In genomic region chr7:115388874-115389273, GRCm38 (mm10) we compare ENCODE assay signal across 19 mouse cellular contexts.
A peak's percentile ranks its signal among the peaks of the same experiment; 100 is the strongest.
DNase-seq lines count a peak whose midpoint lies in the region; ATAC-seq and TF ChIP-seq lines count a peak whose summit lies in the region.
"Had no signal": no experiment of that assay in that cellular context is flagged by ENCODE, and none has a peak within 500 bp of the region (broad histone marks: within the 10 kb centered on the region; RNA-seq: fewer than 3 reads in every experiment).

No protein-coding gene starts in this region.

- no peak for TF ChIP-seq CTCF in forebrain, postnatal 0 days (IDR thresholded peaks at IDR 0.05; ENCODE audit: low read depth)
- no peak for TF ChIP-seq CTCF in left cerebral cortex, adult 2 months (IDR thresholded peaks at IDR 0.05)

- no peak overlapping the region for H3K4me2 ChIP-seq in forebrain, postnatal 0 days (ENCODE audit: low read depth)
- H3K4me2 ChIP-seq in forebrain, embryonic 14.5 days (ENCODE audit: low read length), result no peak overlapping the region
- H3K4me2 ChIP-seq: embryonic facial prominence, embryonic 13.5 days; embryonic facial prominence, embryonic 15.5 days; forebrain, embryonic 12.5 days; forebrain, embryonic 15.5 days had no signal

- DNase-seq in forebrain, postnatal 0 days, result peak; percentile 35
- DNase-seq in forebrain, embryonic 14.5 days (ENCODE audit: low spot score), result no peak
- no peak for DNase-seq in left cerebral cortex, adult 2 months (ENCODE audit: extremely low spot score in 1 of 2, low spot score in 2 of 2)
- no peak for DNase-seq in left cerebral cortex, postnatal 4 days
- DNase-seq in telencephalon, adult 2 months (ENCODE audit: low read depth, low spot score), result peak; percentile 55
- DNase-seq in spleen, postnatal 10 days (ENCODE audit: low spot score in 2 of 2), result no peak
- DNase-seq: adrenal gland, adult 2 months; adrenal gland, postnatal 10 days; adrenal gland, postnatal 25 days; cerebellum, adult 11-12 months; cerebellum, adult 2 months; cerebellum, adult 9-10 months; cerebellum, postnatal 10 days; cerebellum, postnatal 25 days had no signal

- no peaks in the 10 kb centered on the region for H3K36me3 ChIP-seq in forebrain, postnatal 0 days (ENCODE audit: insufficient read depth)
- H3K36me3 ChIP-seq in forebrain, embryonic 14.5 days (ENCODE audit: control insufficient read depth, insufficient read depth, low read length), result no peaks in the 10 kb centered on the region
- H3K36me3 ChIP-seq: embryonic facial prominence, embryonic 13.5 days; embryonic facial prominence, embryonic 15.5 days; forebrain, embryonic 12.5 days; forebrain, embryonic 15.5 days had no signal

- intact Hi-C loops in left cerebral cortex, adult 2 months (cut with DNase I), result no loop called here
- intact Hi-C loops in left cerebral cortex, postnatal 4 days (cut with DNase I), result no loop called here

- no peak overlapping the region for H3K4me3 ChIP-seq in forebrain, postnatal 0 days (ENCODE audit: low read depth, low read length)
- no peak overlapping the region for H3K4me3 ChIP-seq in forebrain, embryonic 14.5 days (ENCODE audit: low read depth, low read length)
- H3K4me3 ChIP-seq in left cerebral cortex, adult 2 months, result no peak overlapping the region
- H3K4me3 ChIP-seq: embryonic facial prominence, embryonic 13.5 days; embryonic facial prominence, embryonic 15.5 days; erythroblast, embryonic 14.5 days; forebrain, embryonic 12.5 days; forebrain, embryonic 15.5 days had no signal

- no peaks in the 10 kb centered on the region for H3K9me3 ChIP-seq in forebrain, postnatal 0 days (ENCODE audit: low read length)
- H3K9me3 ChIP-seq in forebrain, embryonic 14.5 days (replicated peaks; ENCODE audit: control insufficient read depth, low read length), result no peaks in the 10 kb centered on the region
- H3K9me3 ChIP-seq: embryonic facial prominence, embryonic 13.5 days; embryonic facial prominence, embryonic 15.5 days; forebrain, embryonic 12.5 days; forebrain, embryonic 15.5 days had no signal

- no peak overlapping the region for H3K27ac ChIP-seq in forebrain, postnatal 0 days (ENCODE audit: low read depth, low read length)
- no peak overlapping the region for H3K27ac ChIP-seq in forebrain, embryonic 14.5 days (ENCODE audit: low read depth, low read length)
- H3K27ac ChIP-seq in left cerebral cortex, adult 2 months, result peak overlapping the region; percentile 51; the same call in 1 of the 2 replicates
- H3K27ac ChIP-seq: embryonic facial prominence, embryonic 13.5 days; embryonic facial prominence, embryonic 15.5 days; forebrain, embryonic 12.5 days; forebrain, embryonic 15.5 days had no signal

- H3K9ac ChIP-seq in forebrain, postnatal 0 days, result no peak overlapping the region
- no peak overlapping the region for H3K9ac ChIP-seq in forebrain, embryonic 14.5 days (ENCODE audit: low read length)
- H3K9ac ChIP-seq: embryonic facial prominence, embryonic 13.5 days; embryonic facial prominence, embryonic 15.5 days; forebrain, embryonic 12.5 days; forebrain, embryonic 15.5 days had no signal

- no peaks in the 10 kb centered on the region for H3K27me3 ChIP-seq in forebrain, postnatal 0 days (ENCODE audit: insufficient read depth, low read length)
- no peaks in the 10 kb centered on the region for H3K27me3 ChIP-seq in forebrain, embryonic 14.5 days (replicated peaks; ENCODE audit: control insufficient read depth, insufficient read depth, low read length)
- H3K27me3 ChIP-seq: embryonic facial prominence, embryonic 15.5 days; forebrain, embryonic 12.5 days; forebrain, embryonic 15.5 days had no signal

- 31% methylated on average over 5 of the region's 5 CpGs for WGBS in forebrain, postnatal 0 days
- 64% methylated on average over 5 of the region's 5 CpGs for WGBS in forebrain, embryonic 14.5 days

- ATAC-seq in forebrain, postnatal 0 days, result no peak; the same call in 1 of the 2 replicates
- ATAC-seq in forebrain, embryonic 14.5 days, result no peak
- ATAC-seq: forebrain, embryonic 15.5 days had no signal

- no peaks in the 10 kb centered on the region for H3K4me1 ChIP-seq in forebrain, postnatal 0 days (ENCODE audit: insufficient read depth)
- H3K4me1 ChIP-seq in forebrain, embryonic 14.5 days (ENCODE audit: control insufficient read depth, insufficient read depth, low read length), result no peaks in the 10 kb centered on the region
- H3K4me1 ChIP-seq: embryonic facial prominence, embryonic 13.5 days; embryonic facial prominence, embryonic 15.5 days; forebrain, embryonic 15.5 days had no signal

Comparison
In these comparisons a context has a peak if more than half of its experiments do, and no peak if none do; other contexts are left out.
1. DNase-seq: peak in forebrain, postnatal 0 days (single experiment) and telencephalon, adult 2 months (single experiment); none in forebrain, embryonic 14.5 days (single experiment), left cerebral cortex, adult 2 months (0 of 2), left cerebral cortex, postnatal 4 days (single experiment) and spleen, postnatal 10 days (0 of 2).